Mouse (Mus musculus) small intestine, adult 2 months (tissue): Measurements from ENCODE around the gene Slc9a1.

ENCODE experiments used
- CTCF ChIP-seq: fragments of 200-500 bp; IDR thresholded peaks from 2 replicates; pipeline ENCODE4 v1.5.1; 2012; ENCODE audit warnings: low read depth, mild to moderate bottlenecking, control low read depth, inconsistent platforms, low read length, moderate library complexity, mixed read lengths; ENCODE audit not compliant: insufficient replicate concordance, insufficient read length; ENCODE audit errors: extremely low read depth
- POLR2A ChIP-seq: fragments of 200-500 bp; IDR thresholded peaks from 2 replicates; pipeline ENCODE4 v1.6.1; 2012; ENCODE audit warnings: low read depth, mild to moderate bottlenecking, control low read depth, inconsistent platforms, low read length, moderate library complexity

GRCm38 (mm10) chr4:133354641-133355040, 14.9 kb upstream of the Slc9a1 start:
- no peak for TF ChIP-seq POLR2A
- TF ChIP-seq CTCF, result no peak
